In genomic region chr7:46098919-46099286, GRCm38 (mm10) we compare ENCODE assay signal across 20 mouse cellular contexts. TPM values are rescaled to one million over a fixed set of nuclear protein-coding genes. Genes with fewer than 3 reads are reported as not detected.
DNase-seq lines count a peak whose midpoint lies in the region; ATAC-seq and TF ChIP-seq lines count a peak whose summit lies in the region.
"Had no signal": no experiment of that assay in that cellular context is flagged by ENCODE, and none has a peak within 500 bp of the region (broad histone marks: within the 10 kb centered on the region; RNA-seq: fewer than 3 reads in every experiment).

No protein-coding gene starts in this region.

- H3K27me3 ChIP-seq in hindbrain, embryonic 15.5 days: peaks cover 11% of the 10 kb centered on the region
- no peaks in the 10 kb centered on the region; the same call in 1 of the 2 replicates for H3K27me3 ChIP-seq in hindbrain, embryonic 11.5 days (ENCODE audit: control insufficient read depth, insufficient read depth, low read length)

- intact Hi-C loops in gastrocnemius, adult 2 months (cut with DNase I): loop anchor here (10.0 kb wide), 1 partner anchor 506 kb away; no protein-coding TSS in a partner anchor
- intact Hi-C loops in gastrocnemius, postnatal 14 days (cut with DNase I; ENCODE audit: low total_unique reads): loop anchor here (5.0 kb wide), 2 partner anchors 83 to 103 kb away; partner anchors contain the start of gene Abcc8

- ATAC-seq in hindbrain, embryonic 15.5 days (ENCODE audit: low FRiP score, low read depth): no peak
- no peak for ATAC-seq in hindbrain, embryonic 11.5 days (ENCODE audit: low FRiP score)

- peak overlapping the region; percentile 17; the same call in 1 of the 2 replicates for H3K4me2 ChIP-seq in hindbrain, embryonic 15.5 days
- H3K4me2 ChIP-seq in hindbrain, embryonic 11.5 days (replicated peaks; ENCODE audit: low read depth, low read length): no peak overlapping the region
- H3K4me2 ChIP-seq: embryonic facial prominence, embryonic 15.5 days had no signal

- peak overlapping the region; percentile 78 for H3K4me3 ChIP-seq in gastrocnemius, adult 2 months
- no peak overlapping the region for H3K4me3 ChIP-seq in hindbrain, embryonic 15.5 days
- H3K4me3 ChIP-seq in hindbrain, embryonic 11.5 days (ENCODE audit: low read depth, low read length): no peak overlapping the region
- H3K4me3 ChIP-seq in bone marrow, adult 2 months (replicated peaks; ENCODE audit: control insufficient read depth, low read depth, low read length): no peak overlapping the region
- H3K4me3 ChIP-seq in olfactory bulb, adult 2 months (ENCODE audit: insufficient read depth, low read depth, low read length): 0 out of 2 replicates have a peak overlapping the region, but pooled peaks have one; percentile 27
- H3K4me3 ChIP-seq: embryonic facial prominence, embryonic 15.5 days; hindbrain, embryonic 12.5 days; stomach, embryonic 15.5 days had no signal

- no peaks in the 10 kb centered on the region for H3K36me3 ChIP-seq in hindbrain, embryonic 15.5 days
- H3K36me3 ChIP-seq in hindbrain, embryonic 11.5 days (ENCODE audit: control insufficient read depth, insufficient read depth, low read length): no peaks in the 10 kb centered on the region
- H3K36me3 ChIP-seq: embryonic facial prominence, embryonic 15.5 days; hindbrain, embryonic 12.5 days; stomach, embryonic 15.5 days had no signal

- no peaks in the 10 kb centered on the region for H3K9me3 ChIP-seq in hindbrain, embryonic 15.5 days
- H3K9me3 ChIP-seq in hindbrain, embryonic 11.5 days (ENCODE audit: control insufficient read depth, low read length): no peaks in the 10 kb centered on the region
- H3K9me3 ChIP-seq: embryonic facial prominence, embryonic 15.5 days; hindbrain, embryonic 12.5 days; stomach, embryonic 15.5 days had no signal

- TF ChIP-seq CTCF in gastrocnemius, adult 2 months (IDR thresholded peaks at IDR 0.05): no peak
- no peak for TF ChIP-seq CTCF in bone marrow, adult 2 months (IDR thresholded peaks at IDR 0.05; ENCODE audit: control insufficient read depth, insufficient read depth, low read length)
- no peak for TF ChIP-seq CTCF in olfactory bulb, adult 2 months (IDR thresholded peaks at IDR 0.05; ENCODE audit: insufficient read depth, low read depth, low read length)

- WGBS in hindbrain, embryonic 15.5 days: 95% methylated on average over 19 of the region's 19 CpGs
- 92% methylated on average over 19 of the region's 19 CpGs for WGBS in hindbrain, embryonic 11.5 days
- 82% methylated on average over 19 of the region's 19 CpGs for WGBS in bone marrow, adult 2 months
- 96% methylated on average over 19 of the region's 19 CpGs for whole genome bisulfite sequencing in olfactory bulb, adult 2 months

- H3K27ac ChIP-seq in gastrocnemius, adult 2 months: peak overlapping the region; percentile 98
- H3K27ac ChIP-seq in hindbrain, embryonic 15.5 days (replicated peaks): no peak overlapping the region
- H3K27ac ChIP-seq in hindbrain, embryonic 11.5 days (ENCODE audit: low read depth, low read length): no peak overlapping the region
- H3K27ac ChIP-seq in bone marrow, adult 2 months (ENCODE audit: control insufficient read depth, insufficient read depth, low read depth, low read length, poor library complexity): no peak overlapping the region
- peak overlapping the region; percentile 37; the same call in 1 of the 2 replicates for H3K27ac ChIP-seq in olfactory bulb, adult 2 months (ENCODE audit: insufficient read depth, low read depth, low read length)
- H3K27ac ChIP-seq: embryonic facial prominence, embryonic 15.5 days; hindbrain, embryonic 12.5 days; stomach, embryonic 15.5 days had no signal

- H3K9ac ChIP-seq in hindbrain, embryonic 15.5 days: no peak overlapping the region
- no peak overlapping the region for H3K9ac ChIP-seq in hindbrain, embryonic 11.5 days (ENCODE audit: low read depth, low read length)
- H3K9ac ChIP-seq: embryonic facial prominence, embryonic 15.5 days; hindbrain, embryonic 12.5 days; stomach, embryonic 15.5 days had no signal

- H3K4me1 ChIP-seq in hindbrain, embryonic 15.5 days (replicated peaks): peaks cover 41% of the 10 kb centered on the region
- H3K4me1 ChIP-seq in hindbrain, embryonic 11.5 days (replicated peaks; ENCODE audit: control insufficient read depth, insufficient read depth, low read length): no peaks in the 10 kb centered on the region
- H3K4me1 ChIP-seq in bone marrow, adult 2 months (ENCODE audit: control insufficient read depth, insufficient read depth, low read length): no peaks in the 10 kb centered on the region
- H3K4me1 ChIP-seq in olfactory bulb, adult 2 months (ENCODE audit: control insufficient read depth, insufficient read depth, low read length): peaks cover 38% of the 10 kb centered on the region
- H3K4me1 ChIP-seq: stomach, embryonic 15.5 days had no signal

- DNase-seq in gastrocnemius, adult 2 months: no peak
- no peak for DNase-seq in gastrocnemius, postnatal 14 days
- no peak for DNase-seq in hindbrain, embryonic 11.5 days (ENCODE audit: low spot score)
- no peak for DNase-seq in thymus, postnatal 10 days (ENCODE audit: low spot score in 2 of 2)
- DNase-seq: adrenal gland, postnatal 10 days; embryo, embryonic 11 days; kidney, adult 9 months; layer of hippocampus, postnatal 36 days; left cerebral cortex, postnatal 4 days; lung, adult 18-20 months; right cerebral cortex, postnatal 14 days; thymus, adult 2 months had no signal

- peak; percentile 13; the same call in 1 of the 2 replicates for TF ChIP-seq POLR2A in bone marrow, adult 2 months (IDR thresholded peaks at IDR 0.05; ENCODE audit: borderline replicate concordance, control insufficient read depth, low read depth, low read length)
- TF ChIP-seq POLR2A in olfactory bulb, adult 2 months (IDR thresholded peaks at IDR 0.05; ENCODE audit: insufficient read depth, low read depth, low read length): no peak

RNA-seq across cellular contexts. Expression of gene Kcnj11, which starts 1.7 kb away (rescaled TPM):
- 100 to 1,000 TPM; 109 to 121 TPM for total RNA-seq in gastrocnemius, adult 2 months (2021)
- 10 to 100 TPM; 70.7 to 71.9 TPM for total RNA-seq in gastrocnemius, postnatal 14 days (2021)
- polyA plus RNA-seq in hindbrain, embryonic 15.5 days (2015; fragmentation: Nextera tagmentation; extraction: Ambion mirVana): 2.5 and 3.3 TPM in 2 replicates
- polyA plus RNA-seq in hindbrain, embryonic 11.5 days (2014; fragmentation: Nextera tagmentation; extraction: Ambion mirVana): 0.25 and 0.49 TPM in 2 replicates
- not detected in 2 replicates for polyA plus RNA-seq in bone marrow, adult 2 months (2011; ENCODE audit: insufficient read depth, insufficient read length, low replicate concordance, missing spikeins)
- not detected in 2 replicates for polyA plus RNA-seq in olfactory bulb, adult 2 months (2012; ENCODE audit: insufficient read depth, insufficient read length, low replicate concordance, missing spikeins)
- total RNA-seq: liver, adult 2 months had no signal
- polyA plus RNA-seq: liver, adult 2 months; spleen, adult 2 months had no signal

Comparison
In these comparisons a context has a peak if more than half of its experiments do, and no peak if none do; other contexts are left out.
1. H3K27ac ChIP-seq: peak in gastrocnemius, adult 2 months (single experiment) and olfactory bulb, adult 2 months (single experiment); none in hindbrain, embryonic 15.5 days (single experiment), hindbrain, embryonic 11.5 days (single experiment) and bone marrow, adult 2 months (single experiment).
2. H3K4me3 ChIP-seq: peak in gastrocnemius, adult 2 months (single experiment) and olfactory bulb, adult 2 months (single experiment); none in hindbrain, embryonic 15.5 days (single experiment), hindbrain, embryonic 11.5 days (single experiment) and bone marrow, adult 2 months (single experiment).